8 mouse cellular contexts compared by ENCODE assay signal in genomic region chr11:20603066-20603812, GRCm38 (mm10).
DNase-seq lines count a peak whose midpoint lies in the region; ATAC-seq and TF ChIP-seq lines count a peak whose summit lies in the region.

No protein-coding gene starts in this region.

- peak; percentile 6 to 13 for DNase-seq in heart, adult 9 months (ENCODE audit: low spot score in 2 of 2)
- DNase-seq in heart, postnatal 36 days, result no peak
- DNase-seq in embryonic facial prominence, embryonic 11.5 days (ENCODE audit: low spot score), result peak; percentile 76
- peak; percentile 37 for DNase-seq in lung, postnatal 0 days (ENCODE audit: low spot score)
- DNase-seq in stomach, postnatal 0 days (ENCODE audit: low spot score), result no peak
- DNase-seq in ovary, postnatal 36 days (ENCODE audit: low spot score), result no peak
- DNase-seq in urinary bladder, postnatal 10 days (ENCODE audit: low spot score), result no peak

- peak overlapping the region; percentile 21 for H3K4me2 ChIP-seq in embryonic facial prominence, embryonic 11.5 days (ENCODE audit: low read depth, low read length)
- H3K4me2 ChIP-seq in hindbrain, embryonic 13.5 days, result peak overlapping the region; percentile 42
- H3K4me2 ChIP-seq in lung, postnatal 0 days (replicated peaks; ENCODE audit: low read depth, low read length), result peak overlapping the region; percentile 38
- H3K4me2 ChIP-seq in stomach, postnatal 0 days (replicated peaks; ENCODE audit: low read depth), result peak overlapping the region; percentile 43

- H3K9me3 ChIP-seq in embryonic facial prominence, embryonic 11.5 days (replicated peaks; ENCODE audit: control insufficient read depth, low read length), result no peaks in the 10 kb centered on the region
- H3K9me3 ChIP-seq in hindbrain, embryonic 13.5 days, result no peaks in the 10 kb centered on the region
- no peaks in the 10 kb centered on the region for H3K9me3 ChIP-seq in lung, postnatal 0 days (ENCODE audit: low read length)
- H3K9me3 ChIP-seq in stomach, postnatal 0 days (ENCODE audit: control insufficient read depth, low read length), result no peaks in the 10 kb centered on the region

- no peak overlapping the region for H3K4me3 ChIP-seq in embryonic facial prominence, embryonic 11.5 days (ENCODE audit: low read depth, low read length)
- peak overlapping the region; percentile 16 for H3K4me3 ChIP-seq in hindbrain, embryonic 13.5 days
- H3K4me3 ChIP-seq in lung, postnatal 0 days (ENCODE audit: low read depth, low read length), result no peak overlapping the region
- no peak overlapping the region for H3K4me3 ChIP-seq in stomach, postnatal 0 days (ENCODE audit: low read depth, low read length)

- peak; percentile 48 for ATAC-seq in embryonic facial prominence, embryonic 11.5 days (replicated peaks; ENCODE audit: insufficient number of reproducible peaks, low FRiP score, low TSS enrichment, low read depth)
- ATAC-seq in hindbrain, embryonic 13.5 days (ENCODE audit: low FRiP score), result peak; percentile 85
- ATAC-seq in lung, postnatal 0 days, result no peak
- no peak for ATAC-seq in stomach, postnatal 0 days (ENCODE audit: low FRiP score, low TSS enrichment)

- no peak for TF ChIP-seq CTCF in lung, postnatal 0 days (IDR thresholded peaks at IDR 0.05)
- TF ChIP-seq CTCF in stomach, postnatal 0 days (IDR thresholded peaks at IDR 0.05; ENCODE audit: low read depth), result no peak

- no peak overlapping the region for H3K9ac ChIP-seq in embryonic facial prominence, embryonic 11.5 days (replicated peaks; ENCODE audit: low read length)
- H3K9ac ChIP-seq in hindbrain, embryonic 13.5 days, result peak overlapping the region; percentile 66; the same call in 1 of the 2 replicates
- no peak overlapping the region for H3K9ac ChIP-seq in lung, postnatal 0 days (replicated peaks; ENCODE audit: low read depth)
- no peak overlapping the region for H3K9ac ChIP-seq in stomach, postnatal 0 days (ENCODE audit: low read length)

- no peaks in the 10 kb centered on the region for H3K36me3 ChIP-seq in embryonic facial prominence, embryonic 11.5 days (replicated peaks; ENCODE audit: control insufficient read depth, insufficient read depth, low read depth, low read length)
- no peaks in the 10 kb centered on the region for H3K36me3 ChIP-seq in hindbrain, embryonic 13.5 days
- H3K36me3 ChIP-seq in lung, postnatal 0 days (ENCODE audit: insufficient read depth, low read length), result no peaks in the 10 kb centered on the region
- H3K36me3 ChIP-seq in stomach, postnatal 0 days (ENCODE audit: control insufficient read depth, insufficient read depth, low read length), result no peaks in the 10 kb centered on the region

- intact Hi-C loops in heart, postnatal 36 days (cut with DNase I), result no loop called here

- 0 out of 2 replicates have a peak overlapping the region, but pooled peaks have one; percentile 13 for H3K27ac ChIP-seq in embryonic facial prominence, embryonic 11.5 days (replicated peaks; ENCODE audit: low read depth, low read length)
- H3K27ac ChIP-seq in hindbrain, embryonic 13.5 days, result peak overlapping the region; percentile 87
- no peak overlapping the region for H3K27ac ChIP-seq in lung, postnatal 0 days (ENCODE audit: low read length)
- H3K27ac ChIP-seq in stomach, postnatal 0 days (replicated peaks), result no peak overlapping the region

- TF ChIP-seq EP300 in lung, postnatal 0 days (IDR thresholded peaks at IDR 0.05), result no peak
- no peak for TF ChIP-seq EP300 in stomach, postnatal 0 days (optimal IDR thresholded peaks at IDR 0.05)

- 47% methylated on average over 24 of the region's 24 CpGs for WGBS in embryonic facial prominence, embryonic 11.5 days
- WGBS in hindbrain, embryonic 13.5 days, result 25% methylated on average over 24 of the region's 24 CpGs
- 45% methylated on average over 24 of the region's 24 CpGs for WGBS in lung, postnatal 0 days
- WGBS in stomach, postnatal 0 days, result 40% methylated on average over 24 of the region's 24 CpGs

- no peaks in the 10 kb centered on the region for H3K4me1 ChIP-seq in embryonic facial prominence, embryonic 11.5 days (ENCODE audit: control insufficient read depth, insufficient read depth, low read length)
- peaks cover 24% of the 10 kb centered on the region for H3K4me1 ChIP-seq in hindbrain, embryonic 13.5 days (replicated peaks)
- H3K4me1 ChIP-seq in lung, postnatal 0 days (ENCODE audit: insufficient read depth, low read depth, low read length), result no peaks in the 10 kb centered on the region
- no peaks in the 10 kb centered on the region for H3K4me1 ChIP-seq in stomach, postnatal 0 days (replicated peaks; ENCODE audit: control insufficient read depth, insufficient read depth)

- H3K27me3 ChIP-seq in embryonic facial prominence, embryonic 11.5 days (ENCODE audit: control insufficient read depth, insufficient read depth, low read length), result no peaks in the 10 kb centered on the region
- H3K27me3 ChIP-seq in hindbrain, embryonic 13.5 days, result no peaks in the 10 kb centered on the region
- no peaks in the 10 kb centered on the region for H3K27me3 ChIP-seq in lung, postnatal 0 days (replicated peaks; ENCODE audit: insufficient read depth, low read length)
- H3K27me3 ChIP-seq in stomach, postnatal 0 days (ENCODE audit: control insufficient read depth, insufficient read depth, low read length), result no peaks in the 10 kb centered on the region

Comparison
In these comparisons a context has a peak if more than half of its experiments do, and no peak if none do; other contexts are left out.
1. DNase-seq: peak in heart, adult 9 months (2 of 2), embryonic facial prominence, embryonic 11.5 days (single experiment) and lung, postnatal 0 days (single experiment); none in heart, postnatal 36 days (0 of 2), stomach, postnatal 0 days (single experiment), ovary, postnatal 36 days (single experiment) and urinary bladder, postnatal 10 days (single experiment).
2. ATAC-seq: peak in embryonic facial prominence, embryonic 11.5 days (single experiment) and hindbrain, embryonic 13.5 days (single experiment); none in lung, postnatal 0 days (single experiment) and stomach, postnatal 0 days (single experiment).
3. H3K27ac ChIP-seq: peak in embryonic facial prominence, embryonic 11.5 days (single experiment) and hindbrain, embryonic 13.5 days (single experiment); none in lung, postnatal 0 days (single experiment) and stomach, postnatal 0 days (single experiment).
4. Peak in every context shown above with its lines, with median percentiles within 50 percentile points of each other: H3K4me2 ChIP-seq.